Mouse (Mus musculus) CH12.LX (cell line): ENCODE data around the gene Mtch2.

Source experiments
- BHLHE40 ChIP-seq: IDR thresholded peaks from 2 replicates; pipeline ENCODE4 v1.6.1; 2011; ENCODE audit warnings: mild to moderate bottlenecking, low read depth, low read length, improper control_type of control experiment
- CHD2 ChIP-seq: IDR thresholded peaks from 2 replicates; pipeline ENCODE4 v1.6.1; 2011; ENCODE audit warnings: low read length, improper control_type of control experiment
- CTCF ChIP-seq, 2 experiments: IDR thresholded peaks in 1 of 2; conservative IDR thresholded peaks in 1 of 2; 2 replicates each; pipeline ENCODE4 v1.5.1; 2011 to 2012; ENCODE audit warnings: low read depth in 2 of 2, low read length in 2 of 2, improper control_type of control experiment in 1 of 2, inconsistent platforms in 1 of 2, mild to moderate bottlenecking in 1 of 2, moderate library complexity in 1 of 2
- ELF1 ChIP-seq: IDR thresholded peaks from 2 replicates; pipeline ENCODE4 v1.6.1; 2014; ENCODE audit warnings: low read depth, mild to moderate bottlenecking, inconsistent platforms, low read length, improper control_type of control experiment
- MEF2A ChIP-seq: IDR thresholded peaks from 2 replicates; pipeline ENCODE4 v1.6.1; 2014; ENCODE audit warnings: low read depth, mild to moderate bottlenecking, inconsistent platforms, low read length, improper control_type of control experiment, borderline replicate concordance
- MYC ChIP-seq: IDR thresholded peaks from 2 replicates; pipeline ENCODE4 v1.6.1; 2011; ENCODE audit warnings: low read depth, mild to moderate bottlenecking, improper control_type of control experiment, low read length
- POLR2A ChIP-seq: IDR thresholded peaks from 2 replicates; pipeline ENCODE4 v1.6.1; 2011; ENCODE audit warnings: low read depth, mild to moderate bottlenecking, improper control_type of control experiment, low read length
- RAD21 ChIP-seq: IDR thresholded peaks from 2 replicates; pipeline ENCODE4 v1.6.1; 2011; ENCODE audit warnings: low read depth, mild to moderate bottlenecking, low read length, improper control_type of control experiment, moderate library complexity
- TCF12 ChIP-seq: IDR thresholded peaks from 2 replicates; pipeline ENCODE4 v1.6.1; 2014; ENCODE audit warnings: low read depth, mild to moderate bottlenecking, inconsistent platforms, low read length, improper control_type of control experiment

- TF ChIP-seq CTCF (conservative IDR thresholded peaks at IDR 0.05 in 1 of 2, IDR thresholded peaks at IDR 0.05 in 1 of 2; ENCODE audit: low read depth in 2 of 2, low read length in 2 of 2) (no peak), MYC (no peak), POLR2A (no peak), BHLHE40 (no peak), TCF12 (no peak), MEF2A (no peak), RAD21 (no peak), ELF1 (no peak), CHD2 (no peak)
Observed at GRCm38 (mm10) chr2:90818710-90819109, 28.2 kb upstream of the Mtch2 start.
